Mouse (Mus musculus) liver, adult 2 months (tissue): ENCODE results near the gene Wrnip1. TPM values are rescaled to one million over a fixed set of nuclear protein-coding genes. Genes with fewer than 3 reads are reported as not detected.
A peak's percentile ranks its signal among the peaks of the same experiment; 100 is the strongest.

Source experiments
- DNase-seq: peaks from one replicate; pipeline ENCODE4 v3.0.0-alpha.2; 2011; ENCODE audit warnings: low read depth, low spot score; ENCODE audit errors: extremely low read depth
- H3K27ac ChIP-seq: fragments of 200-500 bp; replicated peaks from 2 replicates; pipeline ENCODE4 v1.5.1; 2012; ENCODE audit warnings: low read depth, mild to moderate bottlenecking, control low read depth, inconsistent platforms, low read length; ENCODE audit not compliant: insufficient read depth
- H3K27me3 ChIP-seq: fragments of 200-500 bp; 2 replicates; pipeline ENCODE4 v1.6.1; 2012; ENCODE audit warnings: mild to moderate bottlenecking, moderate library complexity, low read length, inconsistent platforms; ENCODE audit not compliant: control insufficient read depth, insufficient read depth
- H3K36me3 ChIP-seq: fragments of 200-500 bp; 2 replicates; pipeline ENCODE4 v1.6.1; 2012; ENCODE audit warnings: low read length, inconsistent platforms; ENCODE audit not compliant: control insufficient read depth, insufficient read depth
- H3K4me1 ChIP-seq: fragments of 200-500 bp; 2 replicates; pipeline ENCODE4 v1.6.1; 2011; ENCODE audit warnings: low read length; ENCODE audit not compliant: control insufficient read depth, insufficient read depth
- H3K4me3 ChIP-seq: fragments of 200-500 bp; 2 replicates; pipeline ENCODE4 v1.5.1; 2011; ENCODE audit warnings: low read depth, mild to moderate bottlenecking, control low read depth, low read length, moderate library complexity; ENCODE audit not compliant: insufficient read depth
- H3K79me2 ChIP-seq: fragments of 200-500 bp; 2 replicates; pipeline ENCODE4 v1.6.1; 2012; ENCODE audit warnings: inconsistent platforms, mild to moderate bottlenecking, low read length, moderate library complexity; ENCODE audit not compliant: control insufficient read depth, insufficient read depth
- H3K9ac ChIP-seq: fragments of 200-500 bp; 2 replicates; pipeline ENCODE4 v1.6.1; 2012; ENCODE audit warnings: low read depth, mild to moderate bottlenecking, control low read depth, inconsistent platforms, low read length
- CTCF ChIP-seq: fragments of 200-500 bp; IDR thresholded peaks from 2 replicates; pipeline ENCODE4 v1.5.1; 2011; ENCODE audit warnings: low read depth, low read length, control low read depth
- POLR2A ChIP-seq: fragments of 200-500 bp; IDR thresholded peaks from 2 replicates; pipeline ENCODE4 v1.6.1; 2011; ENCODE audit warnings: low read length, control low read depth; ENCODE audit not compliant: insufficient read depth; ENCODE audit errors: extremely low read depth
- WGBS: fragments of 180-500 bp; shearing (Covaris S2); methylation state at CpG from one replicate; pipeline ENCODE4 v1.1.7; 2018; 5-methylcytosine and 5-hydroxymethylcytosine counted together
- polyA plus RNA-seq: library from polyadenylated mRNA; depleted of rRNA; stranded (reverse); fragments of >200 nt; gene quantifications from 2 replicates; pipeline ENCODE4 v1.2.3, GENCODE M21; 2012
- total RNA-seq: library from RNA; depleted of rRNA; stranded (reverse); fragments of >200 nt; gene quantifications from 2 replicates; pipeline ENCODE4 v1.2.3, GENCODE M21; 2014

Wrnip1 gene
- total and polyA plus RNA-seq, 2 experiments = 33.9 to 38.7 TPM

GRCm38 (mm10) chr13:32768104-32768503 is 33.7 kb upstream of the Wrnip1 start:
- Histone ChIP-seq H3K36me3 (no peaks in the 10 kb centered on the region), H3K4me1 (peaks cover 6% of the 10 kb centered on the region; the same call in 1 of the 2 replicates), H3K27ac (no peak overlapping the region), H3K9ac (no peak overlapping the region), H3K27me3 (no peaks in the 10 kb centered on the region), H3K4me3 (no peak overlapping the region), H3K79me2 (no peaks in the 10 kb centered on the region)
- WGBS = 10% methylated on average over 4 of the region's 4 CpGs
- DNase-seq = peak; percentile 70
- TF ChIP-seq POLR2A (no peak), CTCF (peak; percentile 40; the same call in 1 of the 2 replicates)

DNA sequence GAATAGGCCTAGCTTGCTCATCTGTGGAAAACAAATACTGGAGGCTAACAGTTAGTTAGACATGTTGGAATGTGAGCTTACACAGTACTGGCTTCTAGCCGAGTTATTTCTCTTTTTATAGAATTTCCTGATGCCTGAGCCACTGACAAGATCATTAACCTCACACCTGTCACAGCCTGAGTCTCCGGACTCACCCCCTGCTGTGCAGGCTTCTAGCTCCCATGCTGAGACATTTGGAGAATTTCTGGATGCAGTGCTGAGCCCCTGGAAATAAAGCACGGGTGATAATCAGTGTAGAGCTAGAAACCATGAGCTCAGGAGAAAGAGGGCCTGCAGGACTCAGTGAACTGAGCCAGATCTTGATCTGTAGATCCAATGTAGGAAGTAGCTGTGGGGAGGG is 31.9 kb upstream of the Wrnip1 start:
- Histone ChIP-seq H3K4me3 (no peak overlapping the region), H3K9ac (no peak overlapping the region), H3K27me3 (no peaks in the 10 kb centered on the region), H3K27ac (no peak overlapping the region), H3K36me3 (no peaks in the 10 kb centered on the region), H3K4me1 (no peaks in the 10 kb centered on the region), H3K79me2 (no peaks in the 10 kb centered on the region)
- DNase-seq = no peak
- TF ChIP-seq CTCF = no peak
- TF ChIP-seq POLR2A = no peak
- 41% methylated on average over 3 of the region's 3 CpGs for WGBS

- peak; percentile 63 for DNase-seq
- 81% methylated on average over 9 of the region's 9 CpGs for whole genome bisulfite sequencing
- Histone ChIP-seq H3K4me1 (no peaks in the 10 kb centered on the region), H3K9ac (no peak overlapping the region), H3K79me2 (no peaks in the 10 kb centered on the region), H3K36me3 (no peaks in the 10 kb centered on the region), H3K27ac (no peak overlapping the region), H3K4me3 (no peak overlapping the region), H3K27me3 (no peaks in the 10 kb centered on the region)
- TF ChIP-seq POLR2A (no peak), CTCF (no peak)
These were observed 25.9 kb upstream of the Wrnip1 start for GRCm38 (mm10) chr13:32775889-32776288.

DNA sequence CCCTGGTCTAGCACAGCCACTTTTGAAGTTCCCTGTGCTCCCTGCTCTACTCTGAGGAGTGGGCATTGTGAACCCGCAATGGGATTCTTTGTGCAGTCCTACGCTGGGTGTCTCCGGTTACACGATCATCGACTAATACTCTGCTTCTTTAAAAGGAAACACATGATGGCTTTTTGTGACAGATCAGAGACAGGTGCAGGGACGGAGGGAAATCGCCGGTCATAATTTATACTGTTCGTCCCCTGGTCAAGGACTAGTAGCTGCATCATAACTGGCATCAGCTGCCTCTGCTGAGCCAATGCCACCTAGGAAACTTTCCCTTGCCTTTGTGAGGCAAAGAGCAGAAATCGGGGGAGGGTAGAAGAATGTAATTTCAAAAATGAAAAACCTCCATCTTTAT is 25.5 kb upstream of the Wrnip1 start:
- no peaks in the 10 kb centered on the region for H3K79me2 ChIP-seq
- H3K27ac ChIP-seq = no peak overlapping the region
- no peak overlapping the region for H3K4me3 ChIP-seq
- WGBS = 92% methylated on average over 10 of the region's 10 CpGs
- TF ChIP-seq POLR2A (no peak), CTCF (no peak)
- no peaks in the 10 kb centered on the region for H3K4me1 ChIP-seq
- H3K27me3 ChIP-seq = no peaks in the 10 kb centered on the region
- no peak for DNase-seq
- H3K36me3 ChIP-seq = no peaks in the 10 kb centered on the region
- no peak overlapping the region for H3K9ac ChIP-seq

DNA sequence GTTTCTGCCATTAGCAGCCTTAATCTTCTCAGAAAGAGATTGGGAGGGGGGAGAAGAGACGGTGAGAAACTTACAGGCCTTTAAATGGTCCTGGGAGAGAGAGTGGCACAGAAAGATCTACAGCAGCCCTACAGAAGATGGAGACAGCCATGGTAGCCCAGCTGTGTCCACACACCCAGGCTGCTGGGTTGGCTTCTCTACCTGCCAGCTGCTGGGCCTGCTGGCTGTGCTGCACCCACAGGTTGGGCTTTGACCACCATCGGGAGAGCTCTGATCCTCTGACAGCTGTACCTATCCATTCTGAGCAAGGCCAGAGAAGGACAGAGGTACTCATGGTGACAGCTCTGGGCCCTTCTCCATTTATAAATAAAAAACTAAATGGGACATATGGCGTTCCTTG is 23.0 kb upstream of the Wrnip1 start:
- WGBS = 83% methylated on average over 3 of the region's 3 CpGs
- TF ChIP-seq CTCF (no peak), POLR2A (no peak)
- H3K27ac ChIP-seq = no peak overlapping the region

DNA sequence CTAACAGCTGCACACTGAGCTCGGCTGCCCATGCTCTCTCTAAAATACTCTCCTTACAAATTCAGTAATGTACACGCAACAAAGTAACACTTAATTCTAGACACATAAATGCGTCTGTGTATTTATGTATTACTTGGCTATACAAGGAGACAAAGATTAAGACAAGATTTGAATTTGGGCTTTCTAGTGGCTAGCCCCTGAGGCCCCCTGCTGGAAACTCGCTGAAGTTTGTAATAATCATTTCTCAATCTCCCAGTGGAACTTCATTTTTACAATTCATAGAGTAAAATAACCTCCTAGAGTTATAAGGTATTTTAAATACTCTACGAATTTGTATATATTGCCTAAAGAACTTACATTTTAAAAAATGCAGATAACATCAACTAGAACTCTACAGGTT is 18.8 kb upstream of the Wrnip1 start:
- WGBS = 61% methylated on average over 5 of the region's 5 CpGs
- no peak for TF ChIP-seq POLR2A
- peak; percentile 34; the same call in 1 of the 2 replicates for TF ChIP-seq CTCF
- Histone ChIP-seq H3K9ac (no peak overlapping the region), H3K36me3 (no peaks in the 10 kb centered on the region), H3K79me2 (no peaks in the 10 kb centered on the region), H3K27me3 (no peaks in the 10 kb centered on the region), H3K27ac (no peak overlapping the region), H3K4me3 (no peak overlapping the region), H3K4me1 (no peaks in the 10 kb centered on the region)
- DNase-seq = no peak

More for the DNA sequence above, 23.0 kb upstream of the Wrnip1 start:
- no peaks in the 10 kb centered on the region for H3K27me3 ChIP-seq
- H3K4me1 ChIP-seq = no peaks in the 10 kb centered on the region
- H3K9ac ChIP-seq = no peak overlapping the region
- no peak overlapping the region for H3K4me3 ChIP-seq
- DNase-seq = no peak
- H3K79me2 ChIP-seq = no peaks in the 10 kb centered on the region
- H3K36me3 ChIP-seq = no peaks in the 10 kb centered on the region
